Mouse (Mus musculus): Measurements from ENCODE around the gene Atrnl1.
"Not testable (repeated sequence)": the region's sequence is repeated elsewhere in the genome, so short reads cannot be mapped to it uniquely, and the experiment has no call there.

The Atrnl1 gene

GRCm38 (mm10) chr19:57833083-57833482 lies 222.2 kb downstream of the Atrnl1 start:
- DNase-seq: no peak

GRCm38 (mm10) chr19:57837882-57838281 lies 227.0 kb downstream of the Atrnl1 start:
- DNase-seq: no peak

GRCm38 (mm10) chr19:57838546-57838945 lies 227.7 kb downstream of the Atrnl1 start:
- no peak for DNase-seq

- DNase-seq: no peak
Measured at GRCm38 (mm10) chr19:57849915-57850314, 239.1 kb downstream of the Atrnl1 start.

GRCm38 (mm10) chr19:57868350-57868749 lies 257.5 kb downstream of the Atrnl1 start:
- no peak for DNase-seq

GRCm38 (mm10) chr19:57870871-57871270 lies 260.0 kb downstream of the Atrnl1 start:
- DNase-seq: no peak

GRCm38 (mm10) chr19:57876057-57876456 lies 265.2 kb downstream of the Atrnl1 start:
- peak; percentile 53 for DNase-seq

GRCm38 (mm10) chr19:57877343-57877742 lies 266.5 kb downstream of the Atrnl1 start:
- DNase-seq: no peak

- DNase-seq: no peak
Measured at GRCm38 (mm10) chr19:57878583-57878982, 267.7 kb downstream of the Atrnl1 start.

GRCm38 (mm10) chr19:57879841-57880240 lies 269.0 kb downstream of the Atrnl1 start:
- DNase-seq: not testable (repeated sequence)

- DNase-seq: no peak
Measured at GRCm38 (mm10) chr19:57881927-57882326, 271.1 kb downstream of the Atrnl1 start.

GRCm38 (mm10) chr19:57888871-57889270 lies 278.0 kb downstream of the Atrnl1 start:
- DNase-seq: no peak

- no peak for DNase-seq
Measured at GRCm38 (mm10) chr19:57889741-57890140, 278.9 kb downstream of the Atrnl1 start.

- DNase-seq: no peak
Measured at GRCm38 (mm10) chr19:57890954-57891353, 280.1 kb downstream of the Atrnl1 start.

GRCm38 (mm10) chr19:57894191-57894590 lies 283.4 kb downstream of the Atrnl1 start:
- DNase-seq: no peak

- no peak for DNase-seq
Measured at GRCm38 (mm10) chr19:57900037-57900436, 289.2 kb downstream of the Atrnl1 start.

- DNase-seq: no peak
Measured at GRCm38 (mm10) chr19:57909466-57909865, 298.6 kb downstream of the Atrnl1 start.

GRCm38 (mm10) chr19:57910650-57911049 lies 299.8 kb downstream of the Atrnl1 start:
- DNase-seq: no peak

GRCm38 (mm10) chr19:57916325-57916724 lies 305.5 kb downstream of the Atrnl1 start:
- DNase-seq: no peak

- no peak for DNase-seq
Measured at GRCm38 (mm10) chr19:57922991-57923390, 312.2 kb downstream of the Atrnl1 start.

- DNase-seq: no peak
Measured at GRCm38 (mm10) chr19:57924856-57925255, 314.0 kb downstream of the Atrnl1 start.

- DNase-seq: no peak
Measured at GRCm38 (mm10) chr19:57925681-57926080, 314.8 kb downstream of the Atrnl1 start.

- DNase-seq: peak; percentile 13
Measured at GRCm38 (mm10) chr19:57926164-57926860, 315.5 kb downstream of the Atrnl1 start.

GRCm38 (mm10) chr19:57926941-57927471 lies 316.2 kb downstream of the Atrnl1 start:
- DNase-seq: no peak

All from thymus, postnatal 14 days (tissue).